In the genomic region with DNA sequence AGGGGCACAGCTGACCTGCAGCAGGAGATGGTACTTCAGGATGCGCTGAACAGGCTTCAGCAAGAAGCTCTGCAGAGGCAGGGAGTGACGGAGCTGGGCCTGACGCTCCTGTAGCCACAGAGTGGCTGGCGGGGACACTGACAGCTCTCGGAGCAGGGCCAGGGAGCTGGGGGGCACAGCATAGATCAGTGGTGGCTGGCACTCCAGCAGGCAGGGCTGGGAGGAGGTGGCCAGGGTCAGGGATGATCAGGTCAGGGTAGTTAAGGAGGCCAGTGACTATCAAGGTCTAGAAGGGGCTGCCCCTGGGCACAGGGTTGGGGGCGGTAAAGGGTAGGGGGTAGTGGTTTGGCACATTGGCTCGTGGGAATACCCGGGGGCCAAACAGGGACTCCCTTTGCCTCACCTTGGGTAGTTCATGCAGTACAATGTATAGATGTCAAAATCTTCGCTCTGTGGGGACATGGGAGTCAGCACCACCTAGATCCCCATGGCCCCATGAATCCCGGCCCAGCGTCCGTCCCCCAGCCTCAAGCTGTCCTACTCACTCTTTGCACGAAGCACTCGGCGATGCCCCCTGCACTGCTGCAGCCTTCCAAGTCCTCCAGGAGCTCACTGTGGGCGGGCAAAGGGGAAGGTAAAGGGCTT, we compare ENCODE assay signal across 20 mouse cellular contexts. TPM values are rescaled to one million over a fixed set of nuclear protein-coding genes. Genes with fewer than 3 reads are reported as not detected.
DNase-seq lines count a peak whose midpoint lies in the region; ATAC-seq lines count a peak whose summit lies in the region.
"Had no signal": no experiment of that assay in that cellular context is flagged by ENCODE, and none has a peak within 500 bp of the region (broad histone marks: within the 10 kb centered on the region; RNA-seq: fewer than 3 reads in every experiment).

No protein-coding gene starts in this region.

- no peak for DNase-seq in lung, adult 18-20 months
- DNase-seq: adrenal gland, postnatal 36 days; cerebellum, adult 9-10 months; gastrocnemius, postnatal 14 days; kidney, adult 11 months; layer of hippocampus, adult 9-11 months; lung, postnatal 10 days; retina, postnatal 1 day; right cerebral cortex, postnatal 25 days; spleen, adult 18-20 months had no signal

- peak overlapping the region; percentile 30; the same call in 1 of the 2 replicates for H3K9ac ChIP-seq in forebrain, embryonic 13.5 days
- no peak overlapping the region for H3K9ac ChIP-seq in forebrain, embryonic 16.5 days (replicated peaks; ENCODE audit: low read depth, low read length)
- H3K9ac ChIP-seq in heart, embryonic 15.5 days: 0 out of 2 replicates have a peak overlapping the region, but pooled peaks have one; percentile 25
- no peak overlapping the region; the same call in 1 of the 2 replicates for H3K9ac ChIP-seq in heart, embryonic 12.5 days
- peak overlapping the region; percentile 24; the same call in 1 of the 2 replicates for H3K9ac ChIP-seq in lung, embryonic 16.5 days (ENCODE audit: low read length)
- peak overlapping the region; percentile 45 for H3K9ac ChIP-seq in limb, embryonic 13.5 days
- H3K9ac ChIP-seq: neural tube, embryonic 13.5 days had no signal

- no peak overlapping the region for H3K27ac ChIP-seq in forebrain, embryonic 13.5 days
- H3K27ac ChIP-seq in forebrain, embryonic 16.5 days (ENCODE audit: low read length): no peak overlapping the region
- H3K27ac ChIP-seq in heart, embryonic 15.5 days: no peak overlapping the region
- no peak overlapping the region for H3K27ac ChIP-seq in heart, embryonic 12.5 days (ENCODE audit: poor library complexity, severe bottlenecking)
- H3K27ac ChIP-seq in lung, embryonic 16.5 days (ENCODE audit: low read length): no peak overlapping the region
- no peak overlapping the region for H3K27ac ChIP-seq in limb, embryonic 13.5 days
- H3K27ac ChIP-seq: kidney, postnatal 0 days; neural tube, embryonic 13.5 days had no signal

- ATAC-seq in forebrain, embryonic 13.5 days: no peak
- no peak for ATAC-seq in forebrain, embryonic 16.5 days
- ATAC-seq in heart, embryonic 15.5 days (replicated peaks; ENCODE audit: insufficient number of reproducible peaks, insufficient read depth, low FRiP score, low read depth): no peak
- no peak for ATAC-seq in heart, embryonic 12.5 days (ENCODE audit: insufficient number of reproducible peaks, low FRiP score)
- no peak for ATAC-seq in lung, embryonic 16.5 days (ENCODE audit: low read depth)
- ATAC-seq in limb, embryonic 13.5 days (ENCODE audit: low FRiP score, low read depth): no peak
- ATAC-seq: CD4-positive, CD25-positive, alpha-beta regulatory T cell, adult 4 months had no signal

- H3K4me1 ChIP-seq in forebrain, embryonic 13.5 days: peaks cover 20% of the 10 kb centered on the region
- H3K4me1 ChIP-seq in forebrain, embryonic 16.5 days (replicated peaks; ENCODE audit: control insufficient read depth, insufficient read depth, low read length): peaks cover 18% of the 10 kb centered on the region
- peaks cover 22% of the 10 kb centered on the region for H3K4me1 ChIP-seq in heart, embryonic 15.5 days (replicated peaks)
- peaks cover 25% of the 10 kb centered on the region for H3K4me1 ChIP-seq in heart, embryonic 12.5 days (replicated peaks)
- peaks cover 16% of the 10 kb centered on the region for H3K4me1 ChIP-seq in lung, embryonic 16.5 days (replicated peaks; ENCODE audit: control insufficient read depth, insufficient read depth, low read length)
- peaks cover 24% of the 10 kb centered on the region for H3K4me1 ChIP-seq in limb, embryonic 13.5 days

- no peak overlapping the region for H3K4me3 ChIP-seq in forebrain, embryonic 13.5 days
- no peak overlapping the region for H3K4me3 ChIP-seq in forebrain, embryonic 16.5 days (replicated peaks; ENCODE audit: low read length)
- H3K4me3 ChIP-seq in heart, embryonic 15.5 days: no peak overlapping the region
- H3K4me3 ChIP-seq in heart, embryonic 12.5 days: no peak overlapping the region
- H3K4me3 ChIP-seq in lung, embryonic 16.5 days (ENCODE audit: low read length): no peak overlapping the region
- H3K4me3 ChIP-seq in limb, embryonic 13.5 days: no peak overlapping the region
- H3K4me3 ChIP-seq: neural tube, embryonic 13.5 days had no signal

- H3K4me2 ChIP-seq in forebrain, embryonic 13.5 days: no peak overlapping the region
- no peak overlapping the region for H3K4me2 ChIP-seq in forebrain, embryonic 16.5 days (ENCODE audit: low read length)
- H3K4me2 ChIP-seq in heart, embryonic 15.5 days: 0 out of 2 replicates have a peak overlapping the region, but pooled peaks have one; percentile 4
- H3K4me2 ChIP-seq in heart, embryonic 12.5 days: no peak overlapping the region
- H3K4me2 ChIP-seq in lung, embryonic 16.5 days (ENCODE audit: low read depth, low read length): no peak overlapping the region
- H3K4me2 ChIP-seq in limb, embryonic 13.5 days (replicated peaks): no peak overlapping the region
- H3K4me2 ChIP-seq: midbrain, embryonic 11.5 days; neural tube, embryonic 13.5 days had no signal

- peaks cover 63% of the 10 kb centered on the region for H3K36me3 ChIP-seq in forebrain, embryonic 13.5 days (ENCODE audit: poor library complexity, severe bottlenecking)
- H3K36me3 ChIP-seq in forebrain, embryonic 16.5 days (ENCODE audit: control insufficient read depth, insufficient read depth): peaks cover 13% of the 10 kb centered on the region
- H3K36me3 ChIP-seq in heart, embryonic 15.5 days: peaks cover 63% of the 10 kb centered on the region
- peaks cover 70% of the 10 kb centered on the region for H3K36me3 ChIP-seq in heart, embryonic 12.5 days
- H3K36me3 ChIP-seq in lung, embryonic 16.5 days (ENCODE audit: control insufficient read depth, insufficient read depth, low read length): peaks cover 46% of the 10 kb centered on the region
- peaks cover 70% of the 10 kb centered on the region for H3K36me3 ChIP-seq in limb, embryonic 13.5 days

- no peaks in the 10 kb centered on the region for H3K27me3 ChIP-seq in forebrain, embryonic 13.5 days
- no peaks in the 10 kb centered on the region for H3K27me3 ChIP-seq in forebrain, embryonic 16.5 days (replicated peaks; ENCODE audit: control insufficient read depth, insufficient read depth, low read length)
- no peaks in the 10 kb centered on the region for H3K27me3 ChIP-seq in heart, embryonic 15.5 days
- H3K27me3 ChIP-seq in heart, embryonic 12.5 days (replicated peaks): no peaks in the 10 kb centered on the region
- no peaks in the 10 kb centered on the region for H3K27me3 ChIP-seq in lung, embryonic 16.5 days (ENCODE audit: control insufficient read depth, insufficient read depth, low read depth, low read length)
- H3K27me3 ChIP-seq in limb, embryonic 13.5 days: no peaks in the 10 kb centered on the region
- H3K27me3 ChIP-seq: neural tube, embryonic 13.5 days had no signal

- no peaks in the 10 kb centered on the region for H3K9me3 ChIP-seq in forebrain, embryonic 13.5 days (replicated peaks)
- H3K9me3 ChIP-seq in forebrain, embryonic 16.5 days (ENCODE audit: control insufficient read depth, low read length): no peaks in the 10 kb centered on the region
- H3K9me3 ChIP-seq in heart, embryonic 15.5 days (replicated peaks): no peaks in the 10 kb centered on the region
- H3K9me3 ChIP-seq in heart, embryonic 12.5 days (replicated peaks): no peaks in the 10 kb centered on the region
- no peaks in the 10 kb centered on the region for H3K9me3 ChIP-seq in lung, embryonic 16.5 days (ENCODE audit: control insufficient read depth, low read length)
- no peaks in the 10 kb centered on the region for H3K9me3 ChIP-seq in limb, embryonic 13.5 days
- H3K9me3 ChIP-seq: neural tube, embryonic 13.5 days had no signal

- 94% methylated on average over 16 of the region's 16 CpGs for WGBS in forebrain, embryonic 13.5 days
- 92% methylated on average over 16 of the region's 16 CpGs for WGBS in forebrain, embryonic 16.5 days
- 86% methylated on average over 16 of the region's 16 CpGs for WGBS in heart, embryonic 15.5 days
- WGBS in heart, embryonic 12.5 days: 87% methylated on average over 16 of the region's 16 CpGs
- WGBS in lung, embryonic 16.5 days: 91% methylated on average over 16 of the region's 16 CpGs
- 92% methylated on average over 16 of the region's 16 CpGs for WGBS in limb, embryonic 13.5 days

RNA-seq across cellular contexts. Expression of a gene that starts 4.0 kb away (rescaled TPM):
- 43.1 and 50.0 TPM in 2 replicates for polyA plus RNA-seq in forebrain, embryonic 13.5 days (2015; fragmentation: Nextera tagmentation; extraction: Ambion mirVana)
- 40.7 and 50.8 TPM in 2 replicates for polyA plus RNA-seq in forebrain, embryonic 16.5 days (2015; fragmentation: Nextera tagmentation; extraction: Ambion mirVana)
- 34.3 and 46.7 TPM in 2 replicates for polyA plus RNA-seq in heart, embryonic 15.5 days (2015; fragmentation: Nextera tagmentation; extraction: Ambion mirVana)
- 58.0 and 65.3 TPM in 2 replicates for polyA plus RNA-seq in heart, embryonic 12.5 days (2016; fragmentation: Nextera tagmentation; extraction: Ambion mirVana)
- 69.0 and 70.0 TPM in 2 replicates for polyA plus RNA-seq in lung, embryonic 16.5 days (2015; fragmentation: Nextera tagmentation; extraction: Ambion mirVana)
- polyA plus RNA-seq in limb, embryonic 13.5 days (2015; fragmentation: Nextera tagmentation; extraction: Ambion mirVana): 89.5 and 98.3 TPM in 2 replicates

RNA-seq across cellular contexts. Expression of a gene that starts 11.7 kb away (rescaled TPM):
- polyA plus RNA-seq in forebrain, embryonic 13.5 days (2015; fragmentation: Nextera tagmentation; extraction: Ambion mirVana): 4.5 and 4.8 TPM in 2 replicates
- 6.5 and 6.7 TPM in 2 replicates for polyA plus RNA-seq in forebrain, embryonic 16.5 days (2015; fragmentation: Nextera tagmentation; extraction: Ambion mirVana)
- 13.6 and 14.7 TPM in 2 replicates for polyA plus RNA-seq in heart, embryonic 15.5 days (2015; fragmentation: Nextera tagmentation; extraction: Ambion mirVana)
- 15.9 and 16.5 TPM in 2 replicates for polyA plus RNA-seq in heart, embryonic 12.5 days (2016; fragmentation: Nextera tagmentation; extraction: Ambion mirVana)
- polyA plus RNA-seq in lung, embryonic 16.5 days (2015; fragmentation: Nextera tagmentation; extraction: Ambion mirVana): 23.9 and 26.8 TPM in 2 replicates
- 8.9 and 10.3 TPM in 2 replicates for polyA plus RNA-seq in limb, embryonic 13.5 days (2015; fragmentation: Nextera tagmentation; extraction: Ambion mirVana)

RNA-seq across cellular contexts. Expression of a gene that starts 17.9 kb away (rescaled TPM):
- polyA plus RNA-seq in forebrain, embryonic 13.5 days (2015; fragmentation: Nextera tagmentation; extraction: Ambion mirVana): 644 and 704 TPM in 2 replicates
- 464 and 494 TPM in 2 replicates for polyA plus RNA-seq in forebrain, embryonic 16.5 days (2015; fragmentation: Nextera tagmentation; extraction: Ambion mirVana)
- 534 and 573 TPM in 2 replicates for polyA plus RNA-seq in heart, embryonic 15.5 days (2015; fragmentation: Nextera tagmentation; extraction: Ambion mirVana)
- 629 and 630 TPM in 2 replicates for polyA plus RNA-seq in heart, embryonic 12.5 days (2016; fragmentation: Nextera tagmentation; extraction: Ambion mirVana)
- 981 and 1,007 TPM in 2 replicates for polyA plus RNA-seq in lung, embryonic 16.5 days (2015; fragmentation: Nextera tagmentation; extraction: Ambion mirVana)
- polyA plus RNA-seq in limb, embryonic 13.5 days (2015; fragmentation: Nextera tagmentation; extraction: Ambion mirVana): 908 and 932 TPM in 2 replicates

RNA-seq across cellular contexts. Expression of a gene that starts 24.1 kb away (rescaled TPM):
- polyA plus RNA-seq in forebrain, embryonic 13.5 days (2015; fragmentation: Nextera tagmentation; extraction: Ambion mirVana): 49.3 and 51.5 TPM in 2 replicates
- polyA plus RNA-seq in forebrain, embryonic 16.5 days (2015; fragmentation: Nextera tagmentation; extraction: Ambion mirVana): 39.9 and 40.2 TPM in 2 replicates
- polyA plus RNA-seq in heart, embryonic 15.5 days (2015; fragmentation: Nextera tagmentation; extraction: Ambion mirVana): 42.0 and 45.7 TPM in 2 replicates
- 45.4 and 46.5 TPM in 2 replicates for polyA plus RNA-seq in heart, embryonic 12.5 days (2016; fragmentation: Nextera tagmentation; extraction: Ambion mirVana)
- polyA plus RNA-seq in lung, embryonic 16.5 days (2015; fragmentation: Nextera tagmentation; extraction: Ambion mirVana): 46.8 and 50.2 TPM in 2 replicates
- 47.9 and 55.0 TPM in 2 replicates for polyA plus RNA-seq in limb, embryonic 13.5 days (2015; fragmentation: Nextera tagmentation; extraction: Ambion mirVana)

RNA-seq across cellular contexts. Expression of a gene that starts 24.4 kb away (rescaled TPM):
- 95.4 and 97.1 TPM in 2 replicates for polyA plus RNA-seq in forebrain, embryonic 13.5 days (2015; fragmentation: Nextera tagmentation; extraction: Ambion mirVana)
- 107 and 111 TPM in 2 replicates for polyA plus RNA-seq in forebrain, embryonic 16.5 days (2015; fragmentation: Nextera tagmentation; extraction: Ambion mirVana)
- polyA plus RNA-seq in heart, embryonic 15.5 days (2015; fragmentation: Nextera tagmentation; extraction: Ambion mirVana): 66.8 and 73.0 TPM in 2 replicates
- 68.5 and 70.4 TPM in 2 replicates for polyA plus RNA-seq in heart, embryonic 12.5 days (2016; fragmentation: Nextera tagmentation; extraction: Ambion mirVana)
- 87.6 and 89.7 TPM in 2 replicates for polyA plus RNA-seq in lung, embryonic 16.5 days (2015; fragmentation: Nextera tagmentation; extraction: Ambion mirVana)
- 77.9 and 89.5 TPM in 2 replicates for polyA plus RNA-seq in limb, embryonic 13.5 days (2015; fragmentation: Nextera tagmentation; extraction: Ambion mirVana)

Comparison
In these comparisons a context has a peak if more than half of its experiments do, and no peak if none do; other contexts are left out.
1. H3K9ac ChIP-seq: peak in forebrain, embryonic 13.5 days (single experiment), heart, embryonic 15.5 days (single experiment), lung, embryonic 16.5 days (single experiment) and limb, embryonic 13.5 days (single experiment); none in forebrain, embryonic 16.5 days (single experiment) and heart, embryonic 12.5 days (single experiment).